Mouse (Mus musculus) stomach, embryonic 16.5 days (tissue): ENCODE results near the gene Nppb. TPM values are rescaled to one million over a fixed set of nuclear protein-coding genes. Genes with fewer than 3 reads are reported as not detected.

Experiments
- ATAC-seq: fragments of 200-750 bp; cut with Nextera tagmentation; 2 replicates; pipeline ENCODE4 v1.8.0; 2017; ENCODE audit warnings: moderate number of reproducible peaks, moderate TSS enrichment; ENCODE audit not compliant: insufficient read depth, low FRiP score
- H3K27ac ChIP-seq: fragments of 300-500 bp; sonication (generic); 2 replicates; pipeline ENCODE4 v1.5.1; 2014; ENCODE audit warnings: low read length
- H3K27me3 ChIP-seq: fragments of 300-500 bp; sonication (generic); 2 replicates; pipeline ENCODE4 v1.6.1; 2014; ENCODE audit warnings: low read length, control low read depth, mixed read lengths; ENCODE audit not compliant: control insufficient read depth, insufficient read depth
- H3K36me3 ChIP-seq: fragments of 300-500 bp; sonication (generic); 2 replicates; pipeline ENCODE4 v1.6.1; 2014; ENCODE audit warnings: low read length; ENCODE audit not compliant: control insufficient read depth, insufficient read depth
- H3K4me1 ChIP-seq: fragments of 300-500 bp; sonication (generic); 2 replicates; pipeline ENCODE4 v1.6.1; 2014; ENCODE audit warnings: low read length, control low read depth, mixed read lengths; ENCODE audit not compliant: control insufficient read depth, insufficient read depth
- H3K4me2 ChIP-seq: fragments of 300-500 bp; sonication (generic); 2 replicates; pipeline ENCODE4 v1.6.1; 2014; ENCODE audit warnings: low read depth, low read length, mixed read lengths
- H3K4me3 ChIP-seq: fragments of 300-500 bp; sonication (generic); replicated peaks from 2 replicates; pipeline ENCODE4 v1.5.1; 2014; ENCODE audit warnings: mild to moderate bottlenecking, low read length
- H3K9ac ChIP-seq: fragments of 300-500 bp; sonication (generic); 2 replicates; pipeline ENCODE4 v1.6.1; 2014; ENCODE audit warnings: low read length
- H3K9me3 ChIP-seq: fragments of 300-500 bp; sonication (generic); replicated peaks from 2 replicates; pipeline ENCODE4 v1.6.1; 2016; ENCODE audit warnings: low read length, control low read depth; ENCODE audit not compliant: control insufficient read depth
- WGBS: fragments of 180-500 bp; shearing (Covaris S2); extraction: QIAGEN DNeasy Blood & Tissue Kit; methylation state at CpG from one replicate; pipeline ENCODE4 v1.1.7; 2014; 5-methylcytosine and 5-hydroxymethylcytosine counted together
- polyA plus RNA-seq: library from polyadenylated mRNA; unstranded; fragments of >200 nt; fragmentation: Nextera tagmentation; extraction: Ambion mirVana; gene quantifications from 2 replicates; pipeline ENCODE4 v1.2.1, GENCODE M21; 2015

Nppb gene
- polyA plus RNA-seq, 1 experiment from 2014 or later, result not detected

- no peaks in the 10 kb centered on the region for H3K27me3 ChIP-seq
- peak overlapping the region; percentile 82 for H3K4me3 ChIP-seq
- peak overlapping the region; percentile 76 for H3K27ac ChIP-seq
- WGBS, result 5% methylated on average over 83 of the region's 88 CpGs
- no peaks in the 10 kb centered on the region for H3K9me3 ChIP-seq
- peak; percentile 52 for ATAC-seq
- peaks cover 25% of the 10 kb centered on the region for H3K4me1 ChIP-seq
- H3K4me2 ChIP-seq, result peak overlapping the region; percentile 98
- H3K36me3 ChIP-seq, result peaks cover 12% of the 10 kb centered on the region
- peak overlapping the region; percentile 90 for H3K9ac ChIP-seq
Observed at GRCm38 (mm10) chr4:147941045-147942020, 44.3 kb upstream of the Nppb start.

GRCm38 (mm10) chr4:147943005-147943404, 42.6 kb upstream of the Nppb start:
- no peak for ATAC-seq

GRCm38 (mm10) chr4:147947511-147947910, 38.1 kb upstream of the Nppb start:
- no peaks in the 10 kb centered on the region for H3K9me3 ChIP-seq
- H3K36me3 ChIP-seq, result peaks cover 12% of the 10 kb centered on the region
- peaks cover 11% of the 10 kb centered on the region for H3K4me1 ChIP-seq
- no peak overlapping the region for H3K4me2 ChIP-seq
- H3K27me3 ChIP-seq, result no peaks in the 10 kb centered on the region
- 0 out of 2 replicates have a peak overlapping the region, but pooled peaks have one; percentile 10 for H3K27ac ChIP-seq
- no peak overlapping the region for H3K4me3 ChIP-seq
- WGBS, result 21% methylated on average over 2 of the region's 2 CpGs
- no peak overlapping the region; the same call in 1 of the 2 replicates for H3K9ac ChIP-seq
- peak; percentile 48; the same call in 1 of the 2 replicates for ATAC-seq

More at GRCm38 (mm10) chr4:147943005-147943404, 42.6 kb upstream of the Nppb start:
- Histone ChIP-seq H3K9me3 (no peaks in the 10 kb centered on the region), H3K4me1 (peaks cover 29% of the 10 kb centered on the region), H3K27ac (no peak overlapping the region), H3K27me3 (no peaks in the 10 kb centered on the region), H3K36me3 (peaks cover 12% of the 10 kb centered on the region), H3K4me3 (no peak overlapping the region), H3K9ac (no peak overlapping the region), H3K4me2 (no peak overlapping the region)
- WGBS, result 93% methylated on average over 1 of the region's 1 CpGs

- H3K4me1 ChIP-seq, result no peaks in the 10 kb centered on the region
- H3K27me3 ChIP-seq, result no peaks in the 10 kb centered on the region
- H3K27ac ChIP-seq, result no peak overlapping the region
- WGBS, result 10% methylated on average over 4 of the region's 4 CpGs
- no peak overlapping the region for H3K4me3 ChIP-seq
- H3K36me3 ChIP-seq, result no peaks in the 10 kb centered on the region
- no peak overlapping the region for H3K9ac ChIP-seq
- H3K9me3 ChIP-seq, result no peaks in the 10 kb centered on the region
- ATAC-seq, result no peak
- H3K4me2 ChIP-seq, result no peak overlapping the region
Observed at GRCm38 (mm10) chr4:147953590-147953989, 32.0 kb upstream of the Nppb start.

GRCm38 (mm10) chr4:147957141-147957540, 28.4 kb upstream of the Nppb start:
- no peak for ATAC-seq
- 40% methylated on average over 11 of the region's 11 CpGs for WGBS
- Histone ChIP-seq H3K4me3 (no peak overlapping the region), H3K36me3 (no peaks in the 10 kb centered on the region), H3K9me3 (no peaks in the 10 kb centered on the region), H3K4me1 (no peaks in the 10 kb centered on the region), H3K27me3 (no peaks in the 10 kb centered on the region), H3K4me2 (no peak overlapping the region), H3K27ac (no peak overlapping the region), H3K9ac (no peak overlapping the region)

- Histone ChIP-seq H3K36me3 (no peaks in the 10 kb centered on the region), H3K27ac (no peak overlapping the region), H3K4me2 (no peak overlapping the region), H3K4me1 (no peaks in the 10 kb centered on the region), H3K4me3 (no peak overlapping the region), H3K9me3 (no peaks in the 10 kb centered on the region), H3K9ac (no peak overlapping the region), H3K27me3 (no peaks in the 10 kb centered on the region)
- ATAC-seq, result no peak
- WGBS, result 37% methylated on average over 6 of the region's 6 CpGs
Observed at GRCm38 (mm10) chr4:147959881-147960831, 25.4 kb upstream of the Nppb start.

- Histone ChIP-seq H3K36me3 (no peaks in the 10 kb centered on the region), H3K4me1 (no peaks in the 10 kb centered on the region), H3K27ac (no peak overlapping the region), H3K4me2 (no peak overlapping the region), H3K4me3 (no peak overlapping the region), H3K27me3 (no peaks in the 10 kb centered on the region), H3K9me3 (no peaks in the 10 kb centered on the region), H3K9ac (no peak overlapping the region)
- WGBS, result 41% methylated on average over 6 of the region's 6 CpGs
- ATAC-seq, result no peak
Observed at GRCm38 (mm10) chr4:147962781-147963180, 22.8 kb upstream of the Nppb start.

- no peak for ATAC-seq
- Histone ChIP-seq H3K36me3 (no peaks in the 10 kb centered on the region), H3K27me3 (no peaks in the 10 kb centered on the region), H3K9ac (no peak overlapping the region), H3K27ac (no peak overlapping the region), H3K4me1 (no peaks in the 10 kb centered on the region), H3K4me2 (no peak overlapping the region), H3K9me3 (no peaks in the 10 kb centered on the region), H3K4me3 (no peak overlapping the region)
- WGBS, result 81% methylated on average over 15 of the region's 15 CpGs
Observed at GRCm38 (mm10) chr4:147963623-147964022, 22.0 kb upstream of the Nppb start.
